Mouse (Mus musculus) liver, adult 2 months (tissue): ENCODE measurements around the gene Ralgapa1.

Experiments used
- CTCF ChIP-seq: fragments of 200-500 bp; IDR thresholded peaks from 2 replicates; pipeline ENCODE4 v1.5.1; 2011; ENCODE audit warnings: low read depth, low read length, control low read depth
- POLR2A ChIP-seq: fragments of 200-500 bp; IDR thresholded peaks from 2 replicates; pipeline ENCODE4 v1.6.1; 2011; ENCODE audit warnings: low read length, control low read depth; ENCODE audit not compliant: insufficient read depth; ENCODE audit errors: extremely low read depth

DNA sequence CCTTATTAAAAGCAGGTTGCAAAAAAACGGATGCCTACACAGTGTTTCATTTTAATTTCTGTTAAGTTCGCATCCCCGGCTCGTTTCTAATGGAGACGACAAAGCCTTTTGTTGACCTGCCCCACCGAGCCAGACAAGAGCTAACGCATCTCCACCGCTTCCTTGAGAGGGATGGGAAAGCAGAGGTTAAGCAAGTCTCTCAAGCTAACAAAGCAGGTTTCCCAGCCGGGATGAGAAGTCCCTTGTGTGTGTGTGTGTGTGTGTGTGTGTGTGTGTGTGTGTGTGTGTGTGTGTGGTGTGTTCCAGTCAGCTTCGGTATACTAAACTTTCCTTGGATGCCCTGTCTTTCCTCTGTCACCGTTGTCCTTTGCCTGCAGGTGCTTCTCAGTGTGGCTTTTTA lies 249.8 kb downstream of the Ralgapa1 start:
- TF ChIP-seq CTCF = no peak
- no peak for TF ChIP-seq POLR2A
